Mouse (Mus musculus): ENCODE results near the gene Dph1. TPM values are rescaled to one million over a fixed set of nuclear protein-coding genes. Genes with fewer than 3 reads are reported as not detected.

The Dph1 gene
- polyA plus RNA-seq, 1 experiment from 2014 or later = 21.1 TPM

DNA sequence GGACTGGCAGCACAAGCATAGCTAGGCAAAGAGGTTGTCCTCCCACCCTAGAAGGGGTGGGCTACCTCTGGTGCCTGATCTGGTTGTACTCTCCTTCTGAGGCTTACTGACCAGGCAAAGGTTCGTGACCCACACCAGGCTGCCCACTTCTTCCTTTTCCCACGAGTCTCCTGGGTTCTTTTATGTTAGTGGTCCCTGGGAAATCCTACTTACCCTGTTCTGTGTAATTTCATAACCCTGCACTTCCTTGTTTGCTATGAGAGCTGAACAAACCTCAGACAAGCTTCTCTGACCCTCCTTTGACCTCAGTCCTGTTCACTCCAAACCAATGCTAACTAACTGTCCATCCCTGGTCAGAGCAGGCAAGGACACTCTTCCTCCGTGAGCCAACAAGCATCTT lies 50.0 kb downstream of the Dph1 start:
- Histone ChIP-seq H3K9ac (ENCODE audit: low read length) (no peak overlapping the region), H3K27ac (ENCODE audit: low read depth, low read length) (no peak overlapping the region), H3K36me3 (ENCODE audit: control insufficient read depth, insufficient read depth, low read length) (peaks cover 4% of the 10 kb centered on the region; the same call in 1 of the 2 replicates), H3K4me2 (ENCODE audit: low read depth) (no peak overlapping the region), H3K9me3 (ENCODE audit: control insufficient read depth, low read length) (no peaks in the 10 kb centered on the region), H3K4me3 (ENCODE audit: low read depth, low read length) (no peak overlapping the region), H3K27me3 (ENCODE audit: control insufficient read depth, insufficient read depth, low read length) (no peaks in the 10 kb centered on the region), H3K4me1 (ENCODE audit: control insufficient read depth, insufficient read depth, low read length) (peaks cover 16% of the 10 kb centered on the region; the same call in 1 of the 2 replicates)
- WGBS = 68% methylated on average over 3 of the region's 3 CpGs
- no peak for DNase-seq (ENCODE audit: low spot score)
- no peak for ATAC-seq (ENCODE audit: insufficient read depth, low FRiP score, low TSS enrichment)

DNA sequence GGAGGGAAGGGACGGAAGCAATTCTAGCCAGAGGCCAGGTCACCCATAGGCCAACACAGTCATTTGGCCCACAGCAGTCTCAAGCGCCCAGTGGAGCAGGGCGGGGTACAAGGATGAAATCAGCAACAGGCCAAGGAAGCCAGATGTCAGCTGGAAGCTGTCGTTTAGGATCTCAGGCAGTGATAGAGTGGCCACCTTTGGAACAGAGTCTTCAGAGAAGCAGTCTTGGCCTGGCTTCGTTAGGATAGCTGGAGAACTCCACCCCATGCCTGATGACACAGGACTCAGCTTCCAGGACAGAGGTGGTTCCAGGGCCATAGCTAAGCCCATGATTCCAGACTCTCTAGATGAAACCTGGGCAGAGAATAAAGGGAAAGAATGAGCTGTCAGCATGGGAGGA lies 50.6 kb downstream of the Dph1 start:
- no peak overlapping the region for H3K4me2 ChIP-seq (ENCODE audit: low read depth)
- peaks cover 4% of the 10 kb centered on the region; the same call in 1 of the 2 replicates for H3K36me3 ChIP-seq (ENCODE audit: control insufficient read depth, insufficient read depth, low read length)
- no peak overlapping the region for H3K27ac ChIP-seq (ENCODE audit: low read depth, low read length)
- H3K9ac ChIP-seq (ENCODE audit: low read length) = no peak overlapping the region
- 71% methylated on average over 5 of the region's 5 CpGs for WGBS
- H3K4me1 ChIP-seq (ENCODE audit: control insufficient read depth, insufficient read depth, low read length) = peaks cover 16% of the 10 kb centered on the region; the same call in 1 of the 2 replicates
- H3K4me3 ChIP-seq (ENCODE audit: low read depth, low read length) = no peak overlapping the region
- DNase-seq (ENCODE audit: low spot score) (no peak), ATAC-seq (ENCODE audit: insufficient read depth, low FRiP score, low TSS enrichment) (no peak)
- H3K27me3 ChIP-seq (ENCODE audit: control insufficient read depth, insufficient read depth, low read length) = no peaks in the 10 kb centered on the region
- no peaks in the 10 kb centered on the region for H3K9me3 ChIP-seq (ENCODE audit: control insufficient read depth, low read length)

DNA sequence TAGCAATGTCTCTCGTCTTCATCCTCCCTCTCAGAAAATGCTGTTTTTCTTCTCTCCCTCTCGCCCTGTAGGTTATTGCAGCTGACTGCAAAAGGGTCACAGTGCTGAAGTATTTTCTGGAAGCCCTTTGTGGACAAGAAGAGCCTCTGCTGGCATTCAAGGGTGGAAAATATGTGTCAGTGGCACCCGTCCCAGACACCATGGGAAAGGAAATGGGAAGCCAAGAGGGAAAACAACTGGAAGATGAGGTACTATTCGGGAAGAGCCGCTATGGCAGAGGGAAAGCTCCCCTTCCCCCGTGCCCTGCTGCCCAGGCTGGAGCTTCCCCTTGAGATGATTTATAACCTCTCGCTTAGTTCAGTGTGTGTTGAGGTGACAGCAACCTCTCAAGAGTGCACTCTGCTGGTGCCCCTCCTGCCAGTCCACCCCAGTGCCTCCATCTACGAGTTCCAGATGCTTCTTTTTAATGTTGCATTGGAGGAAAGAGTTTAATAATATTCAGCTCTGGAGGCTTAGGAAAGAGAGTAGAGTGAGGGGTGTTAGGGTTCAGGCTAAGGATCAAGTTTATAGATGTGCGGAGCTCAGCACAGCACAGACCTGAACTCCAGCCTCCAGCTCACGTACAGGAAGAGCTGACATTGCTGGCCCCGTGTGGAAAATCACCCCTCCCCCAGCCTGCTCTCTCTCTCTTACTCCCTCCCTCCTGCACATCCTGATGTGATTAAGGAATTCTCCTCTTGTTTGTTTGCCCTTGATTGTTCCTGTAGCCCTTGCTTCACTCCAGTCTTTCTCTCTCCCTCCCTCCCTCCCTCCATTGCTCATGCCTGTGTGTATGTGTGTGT lies 51.7 kb downstream of the Dph1 start:
- peak; percentile 63 for DNase-seq (ENCODE audit: low spot score)
- no peak for ATAC-seq (ENCODE audit: insufficient read depth, low FRiP score, low TSS enrichment)
- Histone ChIP-seq H3K4me3 (ENCODE audit: low read depth, low read length) (no peak overlapping the region), H3K4me1 (ENCODE audit: control insufficient read depth, insufficient read depth, low read length) (peaks cover 16% of the 10 kb centered on the region; the same call in 1 of the 2 replicates), H3K36me3 (ENCODE audit: control insufficient read depth, insufficient read depth, low read length) (peaks cover 2% of the 10 kb centered on the region; the same call in 1 of the 2 replicates), H3K27ac (ENCODE audit: low read depth, low read length) (0 out of 2 replicates have a peak overlapping the region, but pooled peaks have one; percentile 44), H3K9ac (ENCODE audit: low read length) (no peak overlapping the region), H3K4me2 (ENCODE audit: low read depth) (no peak overlapping the region), H3K9me3 (ENCODE audit: control insufficient read depth, low read length) (no peaks in the 10 kb centered on the region), H3K27me3 (ENCODE audit: control insufficient read depth, insufficient read depth, low read length) (no peaks in the 10 kb centered on the region)
- WGBS = 45% methylated on average over 11 of the region's 11 CpGs

DNA sequence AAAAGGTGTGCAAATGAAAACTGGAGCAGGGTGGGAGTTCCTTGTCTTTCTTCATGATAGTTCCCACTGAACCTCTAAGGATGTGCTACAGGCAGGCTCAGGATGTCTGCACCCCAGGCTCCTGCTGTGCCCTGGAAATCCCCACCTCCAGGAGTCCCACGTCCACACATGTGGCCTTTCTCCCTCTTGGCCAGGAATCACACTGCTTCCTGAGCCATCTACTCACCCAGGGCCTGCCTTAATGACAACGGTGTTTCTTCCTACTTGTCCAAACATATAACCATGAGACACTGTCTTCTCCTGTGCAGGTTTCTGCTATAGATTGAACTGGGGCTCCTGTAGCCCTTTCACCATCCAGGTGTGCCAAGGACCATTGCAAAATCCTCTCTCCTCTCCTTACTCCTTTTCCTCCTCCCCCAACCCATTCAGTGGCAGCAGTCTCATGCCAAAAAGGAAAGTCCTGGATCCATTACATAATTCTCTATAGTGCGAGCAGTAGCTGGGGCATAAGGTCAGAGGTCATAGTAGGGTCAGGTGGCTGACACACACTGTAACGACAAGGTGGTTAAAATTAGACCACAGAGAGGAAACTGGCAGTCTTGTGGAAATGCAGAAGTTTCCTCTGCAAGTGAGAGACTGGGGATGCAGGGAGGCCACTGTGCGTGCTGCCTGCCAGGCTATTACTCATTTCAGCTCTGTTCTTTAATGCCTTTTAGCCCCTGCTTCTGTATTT lies 54.2 kb downstream of the Dph1 start:
- no peak for ATAC-seq (ENCODE audit: insufficient read depth, low FRiP score, low TSS enrichment)
- Histone ChIP-seq H3K4me2 (ENCODE audit: low read depth) (no peak overlapping the region), H3K27me3 (ENCODE audit: control insufficient read depth, insufficient read depth, low read length) (no peaks in the 10 kb centered on the region), H3K36me3 (ENCODE audit: control insufficient read depth, insufficient read depth, low read length) (0 out of 2 replicates have a peak, but pooled peaks cover 2% of the 10 kb centered on the region), H3K9me3 (ENCODE audit: control insufficient read depth, low read length) (no peaks in the 10 kb centered on the region), H3K4me3 (ENCODE audit: low read depth, low read length) (no peak overlapping the region), H3K27ac (ENCODE audit: low read depth, low read length) (no peak overlapping the region), H3K4me1 (ENCODE audit: control insufficient read depth, insufficient read depth, low read length) (peaks cover 14% of the 10 kb centered on the region; the same call in 1 of the 2 replicates), H3K9ac (ENCODE audit: low read length) (no peak overlapping the region)
- no peak for DNase-seq (ENCODE audit: low spot score)
- WGBS = 38% methylated on average over 5 of the region's 5 CpGs

DNA sequence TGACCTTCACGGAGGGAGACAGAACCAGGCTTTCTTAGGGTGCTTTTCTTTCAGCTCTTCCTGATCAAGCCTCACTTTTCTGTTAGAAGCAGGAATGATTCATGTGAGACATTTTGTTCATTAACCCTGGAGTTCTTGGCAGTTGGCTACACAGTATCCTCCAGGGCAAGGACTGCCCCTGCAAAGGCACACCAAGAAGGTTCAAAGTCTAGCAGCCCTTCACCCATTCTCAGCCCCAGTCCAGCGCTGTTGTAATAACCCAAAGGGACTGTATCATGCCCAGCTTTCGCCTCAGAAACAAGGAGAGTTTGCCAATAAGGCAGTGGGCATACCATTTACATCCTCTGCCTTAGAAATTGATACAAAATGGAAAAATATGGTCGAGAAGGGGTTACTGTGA lies 55.7 kb downstream of the Dph1 start:
- H3K9ac ChIP-seq (ENCODE audit: low read length) = no peak overlapping the region
- H3K27me3 ChIP-seq (ENCODE audit: control insufficient read depth, insufficient read depth, low read length) = no peaks in the 10 kb centered on the region
- H3K27ac ChIP-seq (ENCODE audit: low read depth, low read length) = no peak overlapping the region
- DNase-seq (ENCODE audit: low spot score) (no peak), ATAC-seq (ENCODE audit: insufficient read depth, low FRiP score, low TSS enrichment) (no peak)
- peaks cover 10% of the 10 kb centered on the region; the same call in 1 of the 2 replicates for H3K4me1 ChIP-seq (ENCODE audit: control insufficient read depth, insufficient read depth, low read length)
- no peaks in the 10 kb centered on the region for H3K9me3 ChIP-seq (ENCODE audit: control insufficient read depth, low read length)
- 90% methylated on average over 4 of the region's 4 CpGs for WGBS
- no peak overlapping the region for H3K4me2 ChIP-seq (ENCODE audit: low read depth)
- no peak overlapping the region for H3K4me3 ChIP-seq (ENCODE audit: low read depth, low read length)
- H3K36me3 ChIP-seq (ENCODE audit: control insufficient read depth, insufficient read depth, low read length) = no peaks in the 10 kb centered on the region

DNA sequence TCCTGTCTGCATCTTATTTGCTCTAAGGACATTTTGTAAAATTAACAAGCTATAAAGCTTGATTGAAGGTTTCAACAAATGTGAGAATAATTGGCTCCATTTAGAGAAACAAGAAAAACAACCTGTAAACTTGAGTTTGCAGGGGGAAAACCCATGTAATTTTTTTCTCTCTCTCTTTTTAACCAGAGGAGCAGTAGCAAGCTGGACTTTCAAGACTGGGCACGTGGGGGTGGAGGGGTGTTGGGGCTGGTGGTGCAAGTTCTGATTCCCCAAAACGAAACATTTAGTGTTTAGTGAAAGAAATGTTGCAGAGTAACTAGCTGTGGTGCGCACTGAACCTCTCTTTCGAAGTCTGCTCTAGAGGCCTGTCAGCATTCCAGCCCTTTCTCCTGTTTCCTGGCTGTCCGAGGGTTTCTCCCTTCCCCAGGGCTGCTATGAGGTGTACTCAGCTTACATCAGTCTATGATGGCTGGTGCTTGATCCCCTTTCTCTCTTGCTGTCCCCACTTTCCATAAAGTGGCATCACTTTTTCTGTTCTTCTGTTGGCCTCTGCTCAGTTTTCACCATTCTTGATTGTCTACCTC lies 56.5 kb downstream of the Dph1 start:
- Histone ChIP-seq H3K27ac (ENCODE audit: low read depth, low read length) (no peak overlapping the region), H3K9me3 (ENCODE audit: control insufficient read depth, low read length) (no peaks in the 10 kb centered on the region), H3K36me3 (ENCODE audit: control insufficient read depth, insufficient read depth, low read length) (no peaks in the 10 kb centered on the region), H3K4me1 (ENCODE audit: control insufficient read depth, insufficient read depth, low read length) (peaks cover 9% of the 10 kb centered on the region; the same call in 1 of the 2 replicates), H3K9ac (ENCODE audit: low read length) (no peak overlapping the region), H3K4me2 (ENCODE audit: low read depth) (no peak overlapping the region), H3K4me3 (ENCODE audit: low read depth, low read length) (no peak overlapping the region), H3K27me3 (ENCODE audit: control insufficient read depth, insufficient read depth, low read length) (no peaks in the 10 kb centered on the region)
- ATAC-seq (ENCODE audit: insufficient read depth, low FRiP score, low TSS enrichment) (no peak), DNase-seq (ENCODE audit: low spot score) (no peak)
- 80% methylated on average over 5 of the region's 5 CpGs for WGBS

DNA sequence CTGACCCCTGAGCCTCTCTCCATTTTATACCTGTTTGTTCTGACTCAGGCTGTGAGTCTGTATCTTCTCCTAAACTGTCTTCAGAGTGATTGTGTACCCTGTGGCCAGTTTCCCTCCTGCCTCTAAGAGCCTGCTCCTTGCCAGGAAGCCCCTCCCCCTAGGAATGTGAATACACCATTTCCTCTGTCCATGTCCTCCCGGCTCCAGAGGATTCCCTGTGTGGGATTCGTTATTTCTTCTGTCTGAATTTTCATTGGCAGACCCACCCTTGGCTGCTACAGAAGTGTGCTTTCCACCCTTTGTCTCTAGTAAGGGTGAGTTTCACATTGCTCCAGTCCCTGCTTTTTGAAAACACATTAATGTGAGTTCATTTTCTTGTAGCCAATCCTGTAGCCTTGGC lies 57.1 kb downstream of the Dph1 start:
- WGBS = 14% methylated on average over 2 of the region's 2 CpGs
- Histone ChIP-seq H3K4me3 (ENCODE audit: low read depth, low read length) (no peak overlapping the region), H3K36me3 (ENCODE audit: control insufficient read depth, insufficient read depth, low read length) (no peaks in the 10 kb centered on the region), H3K9me3 (ENCODE audit: control insufficient read depth, low read length) (no peaks in the 10 kb centered on the region), H3K4me1 (ENCODE audit: control insufficient read depth, insufficient read depth, low read length) (peaks cover 6% of the 10 kb centered on the region; the same call in 1 of the 2 replicates), H3K27me3 (ENCODE audit: control insufficient read depth, insufficient read depth, low read length) (no peaks in the 10 kb centered on the region), H3K4me2 (ENCODE audit: low read depth) (no peak overlapping the region), H3K27ac (ENCODE audit: low read depth, low read length) (no peak overlapping the region), H3K9ac (ENCODE audit: low read length) (no peak overlapping the region)
- ATAC-seq (ENCODE audit: insufficient read depth, low FRiP score, low TSS enrichment) (no peak), DNase-seq (ENCODE audit: low spot score) (no peak)

DNA sequence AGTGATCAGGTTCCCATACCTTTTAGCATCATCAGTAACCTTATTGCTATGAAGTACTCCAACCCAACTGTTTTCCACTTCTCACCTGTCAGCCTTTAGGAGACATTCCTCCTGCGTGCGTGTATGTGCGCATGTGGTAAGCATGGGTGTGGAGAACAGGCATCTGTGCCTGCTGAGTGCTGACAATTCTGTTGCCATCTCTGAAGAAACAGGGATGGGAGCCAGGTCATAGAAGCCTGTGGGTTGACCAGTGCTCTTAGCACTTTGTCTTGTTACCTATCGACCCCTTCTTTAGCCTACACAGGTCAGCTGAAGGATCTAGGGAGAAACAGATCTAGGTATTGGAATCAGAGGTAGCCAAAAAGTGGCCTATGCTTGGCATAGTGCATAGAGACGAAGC lies 57.6 kb downstream of the Dph1 start:
- no peaks in the 10 kb centered on the region for H3K27me3 ChIP-seq (ENCODE audit: control insufficient read depth, insufficient read depth, low read length)
- 93% methylated on average over 5 of the region's 5 CpGs for WGBS
- no peaks in the 10 kb centered on the region for H3K36me3 ChIP-seq (ENCODE audit: control insufficient read depth, insufficient read depth, low read length)
- H3K4me2 ChIP-seq (ENCODE audit: low read depth) = no peak overlapping the region
- H3K4me3 ChIP-seq (ENCODE audit: low read depth, low read length) = no peak overlapping the region
- H3K27ac ChIP-seq (ENCODE audit: low read depth, low read length) = no peak overlapping the region
- ATAC-seq (ENCODE audit: insufficient read depth, low FRiP score, low TSS enrichment) (no peak), DNase-seq (ENCODE audit: low spot score) (no peak)
- H3K9ac ChIP-seq (ENCODE audit: low read length) = no peak overlapping the region
- H3K4me1 ChIP-seq (ENCODE audit: control insufficient read depth, insufficient read depth, low read length) = 0 out of 2 replicates have a peak, but pooled peaks cover 6% of the 10 kb centered on the region
- H3K9me3 ChIP-seq (ENCODE audit: control insufficient read depth, low read length) = no peaks in the 10 kb centered on the region

All from neural tube, embryonic 11.5 days (tissue).